Mouse (Mus musculus): ENCODE measurements at regions not wholly inside any gene's neighbourhood (a gene's known extent, or its start where the extent isn't known, plus 50 kb on each side); places are given as distances from the start of the nearest gene placed in this dataset.

- no peaks in the 10 kb centered on the region for H3K4me1 ChIP-seq (ENCODE audit: control insufficient read depth, low read depth, low read length)
- no peak overlapping the region for H3K9ac ChIP-seq (ENCODE audit: low read depth, low read length)
- no peaks in the 10 kb centered on the region for H3K27me3 ChIP-seq (ENCODE audit: control insufficient read depth, insufficient read depth, low read depth, low read length)
- no peaks in the 10 kb centered on the region for H3K9me3 ChIP-seq (replicated peaks; ENCODE audit: control insufficient read depth, low read length)
- H3K36me3 ChIP-seq (ENCODE audit: control insufficient read depth, insufficient read depth): no peaks in the 10 kb centered on the region
- no peak for ATAC-seq (ENCODE audit: low read depth)
- WGBS (ENCODE audit: insufficient replicate concordance): 76% methylated on average over 3 of the region's 3 CpGs
- no peak overlapping the region for H3K27ac ChIP-seq (ENCODE audit: low read length)
- H3K4me2 ChIP-seq (ENCODE audit: low read depth, low read length): no peak overlapping the region
- H3K4me3 ChIP-seq (ENCODE audit: low read depth, low read length): no peak overlapping the region
Measured at GRCm38 (mm10) chr5:43133672-43134071, 99.3 kb upstream of the Cpeb2 start.

GRCm38 (mm10) chr5:43136142-43136541 lies 96.8 kb upstream of the Cpeb2 start:
- Histone ChIP-seq H3K9ac (ENCODE audit: low read depth, low read length) (no peak overlapping the region), H3K4me3 (ENCODE audit: low read depth, low read length) (no peak overlapping the region), H3K4me2 (ENCODE audit: low read depth, low read length) (no peak overlapping the region), H3K27me3 (ENCODE audit: control insufficient read depth, insufficient read depth, low read depth, low read length) (no peaks in the 10 kb centered on the region), H3K4me1 (ENCODE audit: control insufficient read depth, low read depth, low read length) (no peaks in the 10 kb centered on the region), H3K9me3 (replicated peaks; ENCODE audit: control insufficient read depth, low read length) (no peaks in the 10 kb centered on the region), H3K27ac (ENCODE audit: low read length) (no peak overlapping the region), H3K36me3 (ENCODE audit: control insufficient read depth, insufficient read depth) (no peaks in the 10 kb centered on the region)
- WGBS (ENCODE audit: insufficient replicate concordance): 52% methylated on average over 4 of the region's 4 CpGs
- ATAC-seq (ENCODE audit: low read depth): no peak

- Histone ChIP-seq H3K36me3 (ENCODE audit: control insufficient read depth, insufficient read depth) (no peaks in the 10 kb centered on the region), H3K9ac (ENCODE audit: low read depth, low read length) (no peak overlapping the region), H3K4me3 (ENCODE audit: low read depth, low read length) (no peak overlapping the region), H3K4me1 (ENCODE audit: control insufficient read depth, low read depth, low read length) (no peaks in the 10 kb centered on the region), H3K27me3 (ENCODE audit: control insufficient read depth, insufficient read depth, low read depth, low read length) (no peaks in the 10 kb centered on the region), H3K4me2 (ENCODE audit: low read depth, low read length) (no peak overlapping the region), H3K9me3 (replicated peaks; ENCODE audit: control insufficient read depth, low read length) (no peaks in the 10 kb centered on the region), H3K27ac (ENCODE audit: low read length) (no peak overlapping the region)
- no peak for ATAC-seq (ENCODE audit: low read depth)
- 56% methylated on average over 5 of the region's 5 CpGs for WGBS (ENCODE audit: insufficient replicate concordance)
Measured at GRCm38 (mm10) chr5:43137777-43138176, 95.2 kb upstream of the Cpeb2 start.

GRCm38 (mm10) chr5:43138931-43139486 lies 94.0 kb upstream of the Cpeb2 start:
- Histone ChIP-seq H3K27me3 (ENCODE audit: control insufficient read depth, insufficient read depth, low read depth, low read length) (no peaks in the 10 kb centered on the region), H3K27ac (ENCODE audit: low read length) (no peak overlapping the region), H3K9me3 (replicated peaks; ENCODE audit: control insufficient read depth, low read length) (no peaks in the 10 kb centered on the region), H3K4me2 (ENCODE audit: low read depth, low read length) (no peak overlapping the region), H3K4me1 (ENCODE audit: control insufficient read depth, low read depth, low read length) (no peaks in the 10 kb centered on the region), H3K4me3 (ENCODE audit: low read depth, low read length) (no peak overlapping the region), H3K36me3 (ENCODE audit: control insufficient read depth, insufficient read depth) (no peaks in the 10 kb centered on the region), H3K9ac (ENCODE audit: low read depth, low read length) (no peak overlapping the region)
- no peak for ATAC-seq (ENCODE audit: low read depth)
- WGBS (ENCODE audit: insufficient replicate concordance): 52% methylated on average over 4 of the region's 4 CpGs

GRCm38 (mm10) chr5:43139813-43140212 lies 93.2 kb upstream of the Cpeb2 start:
- no peaks in the 10 kb centered on the region for H3K36me3 ChIP-seq (ENCODE audit: control insufficient read depth, insufficient read depth)
- WGBS (ENCODE audit: insufficient replicate concordance): 47% methylated on average over 1 of the region's 1 CpGs
- no peak overlapping the region for H3K4me3 ChIP-seq (ENCODE audit: low read depth, low read length)
- no peak overlapping the region for H3K9ac ChIP-seq (ENCODE audit: low read depth, low read length)
- no peaks in the 10 kb centered on the region for H3K4me1 ChIP-seq (ENCODE audit: control insufficient read depth, low read depth, low read length)
- ATAC-seq (ENCODE audit: low read depth): no peak
- no peak overlapping the region for H3K27ac ChIP-seq (ENCODE audit: low read length)
- H3K4me2 ChIP-seq (ENCODE audit: low read depth, low read length): no peak overlapping the region
- H3K9me3 ChIP-seq (replicated peaks; ENCODE audit: control insufficient read depth, low read length): no peaks in the 10 kb centered on the region
- no peaks in the 10 kb centered on the region for H3K27me3 ChIP-seq (ENCODE audit: control insufficient read depth, insufficient read depth, low read depth, low read length)

GRCm38 (mm10) chr5:43145939-43146338 lies 87.0 kb upstream of the Cpeb2 start:
- Histone ChIP-seq H3K4me3 (ENCODE audit: low read depth, low read length) (no peak overlapping the region), H3K9ac (ENCODE audit: low read depth, low read length) (no peak overlapping the region), H3K9me3 (replicated peaks; ENCODE audit: control insufficient read depth, low read length) (no peaks in the 10 kb centered on the region), H3K4me1 (ENCODE audit: control insufficient read depth, low read depth, low read length) (no peaks in the 10 kb centered on the region), H3K36me3 (ENCODE audit: control insufficient read depth, insufficient read depth) (no peaks in the 10 kb centered on the region), H3K27me3 (ENCODE audit: control insufficient read depth, insufficient read depth, low read depth, low read length) (no peaks in the 10 kb centered on the region), H3K27ac (ENCODE audit: low read length) (no peak overlapping the region), H3K4me2 (ENCODE audit: low read depth, low read length) (no peak overlapping the region)
- 59% methylated on average over 6 of the region's 6 CpGs for WGBS (ENCODE audit: insufficient replicate concordance)
- ATAC-seq (ENCODE audit: low read depth): no peak

GRCm38 (mm10) chr5:43146928-43147327 lies 86.0 kb upstream of the Cpeb2 start:
- Histone ChIP-seq H3K36me3 (ENCODE audit: control insufficient read depth, insufficient read depth) (no peaks in the 10 kb centered on the region), H3K4me3 (ENCODE audit: low read depth, low read length) (no peak overlapping the region), H3K4me2 (ENCODE audit: low read depth, low read length) (no peak overlapping the region), H3K27ac (ENCODE audit: low read length) (no peak overlapping the region), H3K4me1 (ENCODE audit: control insufficient read depth, low read depth, low read length) (no peaks in the 10 kb centered on the region), H3K27me3 (ENCODE audit: control insufficient read depth, insufficient read depth, low read depth, low read length) (no peaks in the 10 kb centered on the region), H3K9me3 (replicated peaks; ENCODE audit: control insufficient read depth, low read length) (no peaks in the 10 kb centered on the region), H3K9ac (ENCODE audit: low read depth, low read length) (no peak overlapping the region)
- ATAC-seq (ENCODE audit: low read depth): no peak
- 71% methylated on average over 2 of the region's 2 CpGs for WGBS (ENCODE audit: insufficient replicate concordance)

GRCm38 (mm10) chr5:43148486-43148885 lies 84.5 kb upstream of the Cpeb2 start:
- Histone ChIP-seq H3K36me3 (ENCODE audit: control insufficient read depth, insufficient read depth) (no peaks in the 10 kb centered on the region), H3K4me3 (ENCODE audit: low read depth, low read length) (no peak overlapping the region), H3K27ac (ENCODE audit: low read length) (no peak overlapping the region), H3K4me1 (ENCODE audit: control insufficient read depth, low read depth, low read length) (no peaks in the 10 kb centered on the region), H3K9me3 (replicated peaks; ENCODE audit: control insufficient read depth, low read length) (no peaks in the 10 kb centered on the region), H3K9ac (ENCODE audit: low read depth, low read length) (no peak overlapping the region), H3K4me2 (ENCODE audit: low read depth, low read length) (no peak overlapping the region), H3K27me3 (ENCODE audit: control insufficient read depth, insufficient read depth, low read depth, low read length) (no peaks in the 10 kb centered on the region)
- WGBS (ENCODE audit: insufficient replicate concordance): 64% methylated on average over 9 of the region's 9 CpGs
- no peak for ATAC-seq (ENCODE audit: low read depth)

GRCm38 (mm10) chr5:43149559-43149958 lies 83.4 kb upstream of the Cpeb2 start:
- no peaks in the 10 kb centered on the region for H3K9me3 ChIP-seq (replicated peaks; ENCODE audit: control insufficient read depth, low read length)
- no peak overlapping the region for H3K27ac ChIP-seq (ENCODE audit: low read length)
- WGBS (ENCODE audit: insufficient replicate concordance): 56% methylated on average over 4 of the region's 4 CpGs
- no peak overlapping the region for H3K9ac ChIP-seq (ENCODE audit: low read depth, low read length)
- no peaks in the 10 kb centered on the region for H3K36me3 ChIP-seq (ENCODE audit: control insufficient read depth, insufficient read depth)
- no peaks in the 10 kb centered on the region for H3K4me1 ChIP-seq (ENCODE audit: control insufficient read depth, low read depth, low read length)
- no peak overlapping the region for H3K4me3 ChIP-seq (ENCODE audit: low read depth, low read length)
- ATAC-seq (ENCODE audit: low read depth): no peak
- H3K4me2 ChIP-seq (ENCODE audit: low read depth, low read length): no peak overlapping the region
- no peaks in the 10 kb centered on the region for H3K27me3 ChIP-seq (ENCODE audit: control insufficient read depth, insufficient read depth, low read depth, low read length)

Measured in liver, embryonic 16.5 days (tissue).